Mouse (Mus musculus) c-Kit-positive CD71-positive TER-119-positive erythroid progenitor cells, embryonic 14.5 days (primary cell): ENCODE measurements around the gene Zbed6.
"Not testable (repeated sequence)": the region's sequence is repeated elsewhere in the genome, so short reads cannot be mapped to it uniquely, and the experiment has no call there.

Experiments
- DNase-seq: peaks from one replicate; pipeline ENCODE4 v3.0.0-alpha.2; 2013; ENCODE audit warnings: low spot score

Gene Zbed6

GRCm38 (mm10) chr1:133660466-133661202, at the start of gene Zbed6:
Gene Zbed6, minus strand, starts transcription at chr1:133660885.
- DNase-seq, result peak; percentile 33

DNA sequence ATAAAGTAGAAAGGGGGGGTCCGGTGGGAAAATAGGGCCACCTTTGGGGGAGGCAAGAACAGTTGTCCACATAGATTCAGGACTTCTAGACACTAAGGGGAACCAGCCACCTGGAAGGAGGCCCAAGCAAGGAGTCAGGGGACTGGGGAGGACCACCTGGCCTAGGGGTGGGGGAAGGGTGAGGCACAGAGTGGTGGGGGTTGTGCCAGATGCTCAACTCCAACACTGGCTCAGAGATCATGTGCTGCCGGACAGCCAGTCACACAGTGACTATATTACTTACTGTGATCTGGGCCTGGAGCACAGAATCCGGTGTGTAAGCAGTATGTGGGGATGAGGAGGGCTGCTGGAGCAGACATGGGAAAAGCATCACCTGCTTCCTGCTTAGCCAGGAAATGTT, 48.6 kb upstream of the Zbed6 start:
- DNase-seq, result no peak

DNA sequence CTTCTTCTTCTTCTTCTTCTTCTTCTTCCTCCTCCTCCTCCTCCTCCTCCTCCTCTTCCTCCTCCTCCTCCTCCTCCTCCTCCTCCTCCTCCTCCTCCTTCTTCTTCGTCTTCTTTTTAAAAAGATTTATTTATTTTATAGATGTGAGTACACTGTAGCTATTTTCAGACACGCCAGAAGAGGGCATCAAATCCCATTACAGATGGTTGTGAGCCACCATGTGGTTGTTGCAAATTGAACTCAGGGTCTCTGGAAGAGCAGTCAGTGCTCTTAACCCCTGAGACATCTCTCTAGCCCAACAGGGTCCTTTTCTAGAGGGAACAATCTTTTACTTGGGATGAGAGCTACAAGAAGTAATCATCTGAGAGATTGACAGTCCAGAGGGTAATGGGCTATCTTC, 41.1 kb upstream of the Zbed6 start:
- not testable (repeated sequence) for DNase-seq

GRCm38 (mm10) chr1:133697935-133698620, 37.4 kb upstream of the Zbed6 start:
- DNase-seq, result no peak

DNA sequence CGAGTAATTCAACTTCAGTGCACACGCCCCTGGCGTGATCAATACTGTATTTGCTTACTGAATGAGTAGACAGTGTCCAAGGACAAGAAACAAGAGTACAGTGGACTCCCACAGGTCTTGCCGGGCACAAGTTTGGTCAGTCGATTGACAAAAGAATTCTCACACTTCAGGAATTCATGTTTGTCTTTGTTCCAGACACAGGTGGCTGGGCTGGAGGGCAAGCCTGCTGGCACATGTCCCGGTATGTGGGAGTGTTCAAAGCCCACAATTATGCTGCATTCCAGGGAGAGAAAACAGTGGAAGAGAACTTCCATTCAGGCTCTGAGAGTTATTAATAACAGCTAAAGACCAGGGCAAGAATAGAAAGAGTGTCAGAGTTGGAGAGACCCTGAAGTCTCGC, 35.2 kb upstream of the Zbed6 start:
- no peak for DNase-seq

- no peak for DNase-seq
Observed at GRCm38 (mm10) chr1:133694876-133695275, 34.2 kb upstream of the Zbed6 start.

DNA sequence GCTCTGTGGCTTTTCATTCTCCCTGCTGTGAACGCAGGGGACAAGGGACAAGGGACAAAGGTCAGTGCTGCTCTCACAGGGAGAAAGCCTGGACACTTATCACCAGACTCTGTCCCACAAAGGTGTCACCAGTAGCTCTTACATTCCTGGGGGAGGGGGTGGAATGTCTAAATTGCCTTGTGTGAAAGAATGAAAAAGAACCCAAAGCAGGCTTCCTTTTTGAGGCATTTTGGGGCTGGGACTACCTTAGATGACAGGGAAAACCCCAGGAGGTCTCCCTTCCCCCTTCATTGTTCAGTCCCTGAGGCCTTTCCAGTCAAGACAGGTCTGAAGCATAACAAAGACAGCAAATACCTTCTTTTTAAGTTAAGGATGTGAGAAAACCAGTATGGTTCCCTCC, 33.6 kb upstream of the Zbed6 start:
- no peak for DNase-seq

- DNase-seq, result no peak
Observed at GRCm38 (mm10) chr1:133693536-133694114, 32.9 kb upstream of the Zbed6 start.

DNA sequence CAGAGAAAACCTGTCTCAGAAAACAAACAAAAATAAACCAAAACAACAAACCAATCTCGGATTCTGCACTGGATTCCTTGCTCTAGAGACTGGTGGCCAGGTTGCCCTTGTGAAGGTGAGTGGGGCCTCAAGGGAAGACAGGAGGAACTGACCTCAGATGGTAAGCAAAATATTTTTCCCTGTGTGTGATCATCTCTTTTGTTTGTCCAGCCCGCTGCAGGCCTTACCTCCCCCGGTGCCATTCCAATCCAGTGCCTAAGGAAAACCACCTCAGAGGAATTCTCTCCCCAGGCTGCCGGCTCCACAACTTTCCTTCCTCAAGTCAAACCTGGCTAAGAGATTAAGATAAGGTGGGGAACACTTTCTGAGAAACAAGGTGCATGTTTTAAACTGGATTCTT, 31.5 kb upstream of the Zbed6 start:
- no peak for DNase-seq

DNA sequence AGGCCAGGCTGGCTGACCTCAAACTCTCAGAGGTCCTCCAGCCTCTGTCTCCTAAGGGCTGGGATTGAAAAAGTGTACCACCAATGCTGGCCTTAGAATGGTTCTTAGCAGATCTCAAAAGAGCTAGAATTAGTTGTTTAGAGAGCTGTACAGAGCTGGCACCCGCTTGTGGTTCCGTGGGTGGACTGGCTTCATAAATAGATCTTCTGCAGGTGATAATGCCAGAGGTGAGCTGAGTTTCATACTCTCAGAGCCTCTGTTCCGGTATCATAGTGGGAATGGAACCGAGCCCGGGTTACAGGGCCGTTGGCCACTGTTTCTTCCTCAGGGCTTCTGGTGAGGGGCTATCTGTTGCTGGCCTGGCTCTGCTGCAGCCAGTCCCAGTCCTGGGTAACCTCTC, 30.4 kb upstream of the Zbed6 start:
- DNase-seq, result no peak

GRCm38 (mm10) chr1:133689897-133690296, 29.2 kb upstream of the Zbed6 start, which contains the start of gene Lax1:
Gene Lax1, minus strand, starts transcription at chr1:133690108.
- DNase-seq, result no peak

- DNase-seq, result no peak
Observed at GRCm38 (mm10) chr1:133688301-133688700, 27.6 kb upstream of the Zbed6 start.

GRCm38 (mm10) chr1:133685749-133686519, 25.2 kb upstream of the Zbed6 start:
- DNase-seq, result no peak

DNA sequence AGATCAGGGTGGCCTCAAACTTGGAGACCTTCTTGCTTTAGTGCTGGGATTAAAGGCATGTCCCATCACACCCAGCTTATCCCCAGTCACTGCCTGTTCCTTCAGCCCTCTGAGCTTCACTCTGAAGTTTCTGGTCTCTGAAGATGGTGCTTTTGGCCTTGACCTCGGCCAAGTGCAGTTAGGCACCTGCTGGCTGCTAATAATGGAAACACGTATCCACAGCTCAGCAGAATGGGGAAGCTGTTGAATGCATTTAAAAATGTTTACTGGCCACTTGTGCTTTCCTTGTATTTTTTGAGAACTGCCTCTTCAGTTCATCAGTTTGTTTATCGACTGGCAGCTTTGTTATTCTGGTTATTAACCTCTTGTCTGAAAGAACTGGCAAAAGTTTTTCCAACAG, 11.1 kb upstream of the Zbed6 start:
- DNase-seq, result no peak

DNA sequence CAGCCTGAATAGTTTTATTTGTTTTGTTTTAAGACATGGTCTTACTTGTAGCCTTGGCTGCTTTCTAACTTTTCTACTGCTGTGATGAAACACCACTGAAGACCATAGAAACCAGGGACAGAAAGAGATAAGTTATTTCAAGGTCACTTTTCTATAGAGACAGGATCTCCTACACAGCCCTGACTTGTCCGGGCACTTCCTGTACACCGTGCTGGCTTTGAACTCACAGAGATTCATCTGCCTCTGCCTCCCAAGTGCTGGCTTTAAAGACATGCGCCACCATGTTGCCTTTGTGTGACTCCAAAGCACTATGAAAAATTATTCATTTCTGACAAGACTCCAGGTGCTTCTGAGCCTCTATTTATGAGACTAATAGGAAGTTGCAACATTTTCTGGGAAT, 10.6 kb upstream of the Zbed6 start:
- no peak for DNase-seq

DNA sequence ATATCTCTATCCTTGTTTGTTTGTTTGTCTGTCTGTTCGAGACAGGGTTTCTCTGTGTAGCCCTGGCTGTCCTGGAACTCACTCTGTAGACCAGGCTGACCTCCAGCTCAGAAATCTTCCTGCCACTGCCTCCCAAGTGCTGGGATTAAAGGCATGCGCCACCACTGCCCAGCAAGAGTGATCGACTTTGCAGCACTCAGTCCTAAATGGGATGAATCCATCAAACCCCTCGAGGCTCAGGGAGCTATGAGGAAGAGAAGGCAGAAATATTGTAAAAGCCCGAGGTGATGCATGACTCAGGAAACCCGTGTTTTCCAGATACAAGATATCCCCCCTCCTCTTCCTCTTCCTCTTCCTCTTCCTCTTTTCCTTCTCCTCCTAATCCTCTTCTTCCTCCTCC, 10.1 kb upstream of the Zbed6 start:
- DNase-seq, result no peak

- DNase-seq, result no peak
Observed at GRCm38 (mm10) chr1:133670190-133670589, 9.5 kb upstream of the Zbed6 start.

DNA sequence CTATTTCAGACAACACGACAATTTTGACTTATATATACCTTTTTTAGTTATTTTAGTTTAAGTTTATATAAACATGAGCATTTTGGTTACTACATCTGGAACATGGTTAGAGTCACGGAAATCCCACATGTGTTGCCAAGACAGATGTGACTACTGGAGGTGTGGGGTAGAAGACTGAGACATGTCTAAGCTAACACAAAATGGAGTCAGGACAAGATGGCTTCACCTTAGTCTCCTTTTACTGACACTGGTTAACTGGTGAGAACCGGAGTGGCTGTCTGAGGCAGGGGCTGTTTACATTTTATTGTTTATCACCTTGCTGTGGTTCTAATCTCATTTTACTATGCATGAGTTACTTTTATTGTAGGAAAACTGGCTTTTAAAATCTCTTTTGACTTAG, 7.9 kb upstream of the Zbed6 start:
- no peak for DNase-seq

DNA sequence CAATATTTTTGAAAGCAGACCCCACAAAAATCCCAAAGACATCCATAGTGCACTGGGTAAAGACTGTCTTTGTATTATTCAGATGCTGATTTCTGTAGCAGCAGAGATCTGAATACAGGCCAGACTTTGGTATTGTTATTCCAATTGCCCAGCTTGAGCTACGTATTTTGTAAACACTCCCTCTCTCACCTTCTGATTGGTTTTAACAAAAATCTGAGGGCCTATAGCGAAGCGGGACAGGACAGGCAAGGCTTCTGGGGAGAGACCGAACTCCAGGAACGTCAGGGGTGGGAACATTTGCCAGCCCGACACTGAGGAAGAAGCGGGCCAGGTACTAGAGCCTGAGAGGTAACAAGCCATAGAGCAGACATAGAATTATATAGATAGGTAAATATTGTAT, 7.0 kb upstream of the Zbed6 start:
- no peak for DNase-seq

- not testable (repeated sequence) for DNase-seq
Observed at GRCm38 (mm10) chr1:133665713-133666112, 5.0 kb upstream of the Zbed6 start.

DNA sequence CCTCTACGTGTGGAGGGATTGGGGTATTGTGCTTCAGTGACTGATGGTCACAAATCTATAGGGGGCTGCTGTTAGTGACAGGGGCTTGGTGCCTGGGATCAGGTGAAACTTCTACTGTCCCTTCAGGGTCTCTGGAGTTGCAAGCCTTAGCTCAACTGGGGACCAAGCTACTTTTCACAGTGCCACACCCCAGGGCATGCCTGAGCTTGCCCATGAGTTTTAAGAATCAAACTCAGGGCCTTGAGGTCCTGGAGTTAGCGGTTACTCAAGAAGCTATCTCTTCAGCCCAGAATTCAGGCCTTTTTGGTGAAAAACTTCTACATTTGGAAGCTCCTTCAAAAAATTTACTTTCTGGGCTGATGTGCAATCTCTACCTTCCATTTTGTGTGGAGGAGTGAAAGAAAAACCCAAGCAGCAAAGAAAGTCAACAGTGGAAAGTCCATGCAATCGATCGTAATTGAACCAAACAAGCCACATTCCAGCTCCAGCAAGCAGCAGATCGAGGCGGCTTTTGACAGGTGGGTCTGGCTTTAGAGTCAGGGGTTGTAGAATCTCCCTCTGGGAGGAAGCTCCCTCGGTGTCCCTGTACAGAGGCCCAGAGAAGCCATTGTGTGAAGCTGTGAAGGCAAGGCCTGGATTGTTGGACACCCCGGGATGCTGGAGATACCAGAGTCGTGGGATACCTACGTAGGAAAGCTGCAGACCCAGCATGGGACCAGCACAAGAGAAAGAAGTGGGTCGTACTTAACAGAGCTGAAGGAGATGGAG, 3.7 kb upstream of the Zbed6 start:
- DNase-seq, result no peak

DNA sequence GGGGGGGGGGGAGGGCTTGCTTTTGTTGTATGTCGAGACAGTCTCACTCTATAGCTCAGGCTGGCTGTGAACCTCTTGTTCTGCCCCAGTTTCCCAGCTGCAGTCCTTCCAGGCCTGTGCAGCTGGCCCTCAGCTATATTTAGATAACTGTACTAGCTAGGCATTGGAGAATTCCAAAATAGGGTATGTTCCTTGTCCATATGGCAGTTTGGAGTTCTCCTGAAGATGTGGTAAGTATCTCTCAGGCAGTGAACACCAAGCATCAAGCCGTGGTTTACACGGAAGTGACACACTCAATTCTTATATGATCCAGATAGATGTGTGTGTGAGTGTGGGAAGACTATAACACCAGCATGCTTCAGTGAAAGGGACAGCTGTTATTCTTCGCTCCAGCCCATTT, 2.7 kb upstream of the Zbed6 start:
- DNase-seq, result no peak
